Mouse (Mus musculus) neural tube, embryonic 11.5 days (tissue): ENCODE results near the gene Ppm1h. TPM values are rescaled to one million over a fixed set of nuclear protein-coding genes. Genes with fewer than 3 reads are reported as not detected.

Experiments
- ATAC-seq: fragments of 200-750 bp; cut with Nextera tagmentation; 2 replicates; pipeline ENCODE4 v1.8.0; 2017; ENCODE audit warnings: moderate number of reproducible peaks, mild to moderate bottlenecking, moderate TSS enrichment, moderate library complexity; ENCODE audit not compliant: insufficient read depth, low FRiP score, low TSS enrichment
- DNase-seq: peaks from one replicate; pipeline ENCODE4 v3.0.0-alpha.2; 2015; ENCODE audit warnings: low spot score
- H3K27ac ChIP-seq: fragments of 300-500 bp; sonication (generic); 2 replicates; pipeline ENCODE4 v1.5.1; 2014; ENCODE audit warnings: low read depth, mild to moderate bottlenecking, low read length
- H3K27me3 ChIP-seq: fragments of 300-500 bp; sonication (generic); 2 replicates; pipeline ENCODE4 v1.6.1; 2014; ENCODE audit warnings: mild to moderate bottlenecking, low read length, mixed read lengths; ENCODE audit not compliant: control insufficient read depth, insufficient read depth
- H3K36me3 ChIP-seq: fragments of 300-500 bp; sonication (generic); 2 replicates; pipeline ENCODE4 v1.6.1; 2014; ENCODE audit warnings: mild to moderate bottlenecking, low read length, moderate library complexity, mixed read lengths; ENCODE audit not compliant: control insufficient read depth, insufficient read depth
- H3K4me1 ChIP-seq: fragments of 300-500 bp; sonication (generic); 2 replicates; pipeline ENCODE4 v1.6.1; 2014; ENCODE audit warnings: low read length, mixed read lengths; ENCODE audit not compliant: control insufficient read depth, insufficient read depth
- H3K4me2 ChIP-seq: fragments of 300-500 bp; sonication (generic); 2 replicates; pipeline ENCODE4 v1.6.1; 2014; ENCODE audit warnings: low read depth, mild to moderate bottlenecking, moderate library complexity
- H3K4me3 ChIP-seq: fragments of 300-500 bp; sonication (generic); 2 replicates; pipeline ENCODE4 v1.5.1; 2014; ENCODE audit warnings: low read depth, low read length
- H3K9ac ChIP-seq: fragments of 300-500 bp; sonication (generic); 2 replicates; pipeline ENCODE4 v1.6.1; 2014; ENCODE audit warnings: mild to moderate bottlenecking, low read length
- H3K9me3 ChIP-seq: fragments of 300-500 bp; sonication (generic); 2 replicates; pipeline ENCODE4 v1.6.1; 2016; ENCODE audit warnings: low read length; ENCODE audit not compliant: control insufficient read depth
- WGBS: fragments of 180-500 bp; shearing (Covaris S2); extraction: QIAGEN DNeasy Blood & Tissue Kit; methylation state at CpG from one replicate; pipeline ENCODE4 v1.1.7; 2014; 5-methylcytosine and 5-hydroxymethylcytosine counted together
- polyA plus RNA-seq: library from polyadenylated mRNA; unstranded; fragments of >200 nt; fragmentation: Nextera tagmentation; extraction: Ambion mirVana; gene quantifications from 2 replicates; pipeline ENCODE4 v1.2.1, GENCODE M21; 2014

The Ppm1h gene
- polyA plus RNA-seq, 1 experiment from 2014 or later = 15.1 TPM

GRCm38 (mm10) chr10:122980123-122980522 lies 301.6 kb downstream of the Ppm1h start:
- Histone ChIP-seq H3K9me3 (no peaks in the 10 kb centered on the region), H3K27ac (no peak overlapping the region), H3K36me3 (peaks cover 6% of the 10 kb centered on the region; the same call in 1 of the 2 replicates), H3K4me2 (no peak overlapping the region), H3K27me3 (no peaks in the 10 kb centered on the region), H3K4me3 (no peak overlapping the region), H3K9ac (no peak overlapping the region), H3K4me1 (no peaks in the 10 kb centered on the region)
- WGBS = 95% methylated on average over 12 of the region's 12 CpGs
- no peak for DNase-seq
- no peak for ATAC-seq

GRCm38 (mm10) chr10:122982909-122983578 lies 304.5 kb downstream of the Ppm1h start:
- DNase-seq (no peak), ATAC-seq (no peak)
- Histone ChIP-seq H3K4me2 (peak overlapping the region; percentile 62), H3K4me1 (peaks cover 3% of the 10 kb centered on the region; the same call in 1 of the 2 replicates), H3K9ac (no peak overlapping the region), H3K36me3 (peaks cover 6% of the 10 kb centered on the region; the same call in 1 of the 2 replicates), H3K27ac (no peak overlapping the region), H3K9me3 (no peaks in the 10 kb centered on the region), H3K27me3 (no peaks in the 10 kb centered on the region), H3K4me3 (peak overlapping the region; percentile 95)
- WGBS = 88% methylated on average over 11 of the region's 11 CpGs

- H3K4me2 ChIP-seq = peak overlapping the region; percentile 62
- peak overlapping the region; percentile 100 for H3K9ac ChIP-seq
- H3K36me3 ChIP-seq = peaks cover 6% of the 10 kb centered on the region; the same call in 1 of the 2 replicates
- 50% methylated on average over 10 of the region's 10 CpGs for whole genome bisulfite sequencing
- H3K27me3 ChIP-seq = no peaks in the 10 kb centered on the region
- peak overlapping the region; percentile 95 for H3K4me3 ChIP-seq
- no peaks in the 10 kb centered on the region for H3K9me3 ChIP-seq
- ATAC-seq = no peak
- no peak for DNase-seq
- peak overlapping the region; percentile 17; the same call in 1 of the 2 replicates for H3K27ac ChIP-seq
- H3K4me1 ChIP-seq = peaks cover 3% of the 10 kb centered on the region; the same call in 1 of the 2 replicates
Measured at GRCm38 (mm10) chr10:122983579-122984530, 305.3 kb downstream of the Ppm1h start.

GRCm38 (mm10) chr10:122984531-122985251 lies 306.1 kb downstream of the Ppm1h start:
- peaks cover 6% of the 10 kb centered on the region; the same call in 1 of the 2 replicates for H3K36me3 ChIP-seq
- ATAC-seq = no peak
- no peaks in the 10 kb centered on the region for H3K9me3 ChIP-seq
- H3K9ac ChIP-seq = peak overlapping the region; percentile 100
- no peaks in the 10 kb centered on the region for H3K27me3 ChIP-seq
- 5% methylated on average over 10 of the region's 10 CpGs for WGBS
- peak overlapping the region; percentile 95 for H3K4me3 ChIP-seq
- no peak for DNase-seq
- H3K4me1 ChIP-seq = peaks cover 3% of the 10 kb centered on the region; the same call in 1 of the 2 replicates
- peak overlapping the region; percentile 62 for H3K4me2 ChIP-seq
- peak overlapping the region; percentile 100 for H3K27ac ChIP-seq

- Histone ChIP-seq H3K9me3 (no peaks in the 10 kb centered on the region), H3K4me1 (peaks cover 3% of the 10 kb centered on the region; the same call in 1 of the 2 replicates), H3K36me3 (peaks cover 6% of the 10 kb centered on the region; the same call in 1 of the 2 replicates), H3K4me2 (peak overlapping the region; percentile 62), H3K9ac (peak overlapping the region; percentile 100), H3K4me3 (peak overlapping the region; percentile 95), H3K27ac (peak overlapping the region; percentile 100), H3K27me3 (no peaks in the 10 kb centered on the region)
- peak; percentile 5; the same call in 1 of the 2 replicates for ATAC-seq
- no peak for DNase-seq
- WGBS = under 1% methylated on average over 37 of the region's 37 CpGs
Measured at GRCm38 (mm10) chr10:122985252-122985514, 306.6 kb downstream of the Ppm1h start.

GRCm38 (mm10) chr10:122985515-122986319 lies 307.2 kb downstream of the Ppm1h start:
- WGBS = 0% methylated on average over 64 of the region's 115 CpGs
- H3K4me2 ChIP-seq = peak overlapping the region; percentile 62

GRCm38 (mm10) chr10:122986320-122987225 lies 308.0 kb downstream of the Ppm1h start:
- peak overlapping the region; percentile 95 for H3K4me3 ChIP-seq
- WGBS = 12% methylated on average over 51 of the region's 54 CpGs
- no peaks in the 10 kb centered on the region for H3K9me3 ChIP-seq
- peak overlapping the region; percentile 62 for H3K4me2 ChIP-seq
- peak; percentile 73 for ATAC-seq
- peaks cover 3% of the 10 kb centered on the region; the same call in 1 of the 2 replicates for H3K4me1 ChIP-seq
- peaks cover 2% of the 10 kb centered on the region; the same call in 1 of the 2 replicates for H3K36me3 ChIP-seq
- H3K27me3 ChIP-seq = no peaks in the 10 kb centered on the region
- peak overlapping the region; percentile 100 for H3K27ac ChIP-seq
- peak; percentile 84 for DNase-seq
- H3K9ac ChIP-seq = peak overlapping the region; percentile 100

More at GRCm38 (mm10) chr10:122985515-122986319, 307.2 kb downstream of the Ppm1h start:
- H3K4me3 ChIP-seq = peak overlapping the region; percentile 95
- ATAC-seq = peak; percentile 88
- DNase-seq = peak; percentile 89
- H3K9me3 ChIP-seq = no peaks in the 10 kb centered on the region
- H3K27ac ChIP-seq = peak overlapping the region; percentile 100
- H3K4me1 ChIP-seq = peaks cover 3% of the 10 kb centered on the region; the same call in 1 of the 2 replicates
- H3K36me3 ChIP-seq = peaks cover 4% of the 10 kb centered on the region; the same call in 1 of the 2 replicates
- peak overlapping the region; percentile 100 for H3K9ac ChIP-seq
- no peaks in the 10 kb centered on the region for H3K27me3 ChIP-seq
